Mouse (Mus musculus) myocyte (in vitro differentiated cells): ENCODE results near the gene Nob1. TPM values are rescaled to one million over a fixed set of nuclear protein-coding genes. Genes with fewer than 3 reads are reported as not detected.
A peak's percentile ranks its signal among the peaks of the same experiment; 100 is the strongest.

Experiments used
- H3K27me3 ChIP-seq: one replicate; pipeline ENCODE4 v1.6.1; 2011; ENCODE audit not compliant: control insufficient read depth, insufficient read depth, insufficient read length
- H3K36me3 ChIP-seq: one replicate; pipeline ENCODE4 v1.6.1; 2011; ENCODE audit not compliant: control insufficient read depth, insufficient read depth
- H3K4me2 ChIP-seq: one replicate; pipeline ENCODE4 v1.6.1; 2011; ENCODE audit warnings: low read depth, control low read depth
- H3K4me3 ChIP-seq: one replicate; pipeline ENCODE4 v1.5.1; 2011; ENCODE audit warnings: mild to moderate bottlenecking, control low read depth, moderate library complexity
- H3K79me2 ChIP-seq: one replicate; pipeline ENCODE4 v1.6.1; 2011; ENCODE audit not compliant: control insufficient read depth, insufficient read depth
- H3ac ChIP-seq: one replicate; pipeline ENCODE4 v1.6.1; 2011; ENCODE audit not compliant: control insufficient read depth, insufficient read length
- CEBPB ChIP-seq: IDR thresholded peaks from 2 replicates; pipeline ENCODE4 v1.6.1; 2011; ENCODE audit warnings: mild to moderate bottlenecking, moderate library complexity; ENCODE audit not compliant: poor library complexity, insufficient read depth, severe bottlenecking
- E2F4 ChIP-seq: IDR thresholded peaks from one replicate; pipeline ENCODE4 v1.6.1; 2011; ENCODE audit warnings: mild to moderate bottlenecking, control low read depth, moderate library complexity; ENCODE audit not compliant: insufficient read depth
- MAX ChIP-seq: IDR thresholded peaks from one replicate; pipeline ENCODE4 v1.6.1; 2011; ENCODE audit warnings: low read depth, mild to moderate bottlenecking, control low read depth
- MYOD1 ChIP-seq, 3 experiments: IDR thresholded peaks; one replicate each; pipeline ENCODE4 v1.6.1; 2011; ENCODE audit warnings: control low read depth in 2 of 3, low read depth in 2 of 3, mild to moderate bottlenecking in 2 of 3, moderate library complexity in 1 of 3; ENCODE audit not compliant: insufficient read length in 2 of 3, control insufficient read depth in 1 of 3
- MYOG ChIP-seq, 3 experiments: IDR thresholded peaks; one replicate each; pipeline ENCODE4 v1.6.1; 2011; ENCODE audit warnings: control low read depth in 2 of 3, low read depth in 2 of 3, mild to moderate bottlenecking in 2 of 3; ENCODE audit not compliant: insufficient read length in 2 of 3, control insufficient read depth in 1 of 3, insufficient read depth in 1 of 3
- POLR2A ChIP-seq: IDR thresholded peaks from one replicate; pipeline ENCODE4 v1.6.1; 2011; ENCODE audit warnings: low read depth, mild to moderate bottlenecking, control low read depth, moderate library complexity; ENCODE audit not compliant: insufficient read length
- POLR2AphosphoS2 ChIP-seq: IDR thresholded peaks from one replicate; pipeline ENCODE4 v1.6.1; 2011; ENCODE audit warnings: low read depth, control low read depth; ENCODE audit not compliant: insufficient read length
- REST ChIP-seq: IDR thresholded peaks from one replicate; pipeline ENCODE4 v1.6.1; 2011; ENCODE audit warnings: mild to moderate bottlenecking, control low read depth, moderate library complexity; ENCODE audit not compliant: insufficient read depth, insufficient read length
- SRF ChIP-seq: IDR thresholded peaks from one replicate; pipeline ENCODE4 v1.6.1; 2011; ENCODE audit warnings: low read depth; ENCODE audit not compliant: control insufficient read depth, insufficient read length
- TCF12 ChIP-seq: IDR thresholded peaks from one replicate; pipeline ENCODE4 v1.6.1; 2011; ENCODE audit warnings: mild to moderate bottlenecking, control low read depth; ENCODE audit not compliant: poor library complexity, insufficient read depth, severe bottlenecking
- TCF3 ChIP-seq: IDR thresholded peaks from one replicate; pipeline ENCODE4 v1.6.1; 2011; ENCODE audit warnings: low read depth, control low read depth; ENCODE audit not compliant: insufficient read length
- USF1 ChIP-seq: IDR thresholded peaks from one replicate; pipeline ENCODE4 v1.6.1; 2011; ENCODE audit warnings: low read depth, mild to moderate bottlenecking, control low read depth, moderate library complexity
- polyA plus RNA-seq: library from polyadenylated mRNA; unstranded; fragments of >200 nt; fragmentation: generic; extraction: Trizol; gene quantifications from one replicate; pipeline ENCODE4 v1.2.1, GENCODE M21; 2012; ENCODE audit warnings: missing spikeins

The Nob1 gene
- polyA plus RNA-seq, 1 experiment: 61.4 TPM

- Histone ChIP-seq H3K4me3 (no peak overlapping the region), H3K27me3 (no peaks in the 10 kb centered on the region), H3K36me3 (no peaks in the 10 kb centered on the region), H3K79me2 (no peaks in the 10 kb centered on the region), H3ac (no peak overlapping the region), H3K4me2 (no peak overlapping the region)
- TF ChIP-seq POLR2A: no peak
- no peak for TF ChIP-seq E2F4
- TF ChIP-seq POLR2AphosphoS2: no peak
- TF ChIP-seq CEBPB: no peak
- TF ChIP-seq TCF3: no peak
- no peak for TF ChIP-seq SRF
- TF ChIP-seq MAX: no peak
- TF ChIP-seq MYOD1 (IDR thresholded peaks at IDR 0.05; ENCODE audit: control insufficient read depth in 1 of 3, insufficient read length in 2 of 3, low read depth in 2 of 3): no peak
- no peak for TF ChIP-seq REST
- TF ChIP-seq USF1: no peak
- no peak for TF ChIP-seq TCF12
- no peak for TF ChIP-seq MYOG (IDR thresholded peaks at IDR 0.05; ENCODE audit: control insufficient read depth in 1 of 3, insufficient read depth in 1 of 3, insufficient read length in 2 of 3, low read depth in 2 of 3)
Observed at GRCm38 (mm10) chr8:107448382-107448889, 23.6 kb upstream of the Nob1 start.

GRCm38 (mm10) chr8:107447713-107448112, 22.9 kb upstream of the Nob1 start:
- no peak overlapping the region for H3ac ChIP-seq
- no peak overlapping the region for H3K4me3 ChIP-seq
- no peaks in the 10 kb centered on the region for H3K27me3 ChIP-seq
- TF ChIP-seq TCF12 (no peak), MYOD1 (IDR thresholded peaks at IDR 0.05; ENCODE audit: control insufficient read depth in 1 of 3, insufficient read length in 2 of 3, low read depth in 2 of 3) (peak in 2 of 3 experiments; percentile 61 to 65), MYOG (IDR thresholded peaks at IDR 0.05; ENCODE audit: control insufficient read depth in 1 of 3, insufficient read depth in 1 of 3, insufficient read length in 2 of 3, low read depth in 2 of 3) (peak in 1 of 3 experiments; percentile 49)
- H3K36me3 ChIP-seq: no peaks in the 10 kb centered on the region
- H3K79me2 ChIP-seq: no peaks in the 10 kb centered on the region
- no peak overlapping the region for H3K4me2 ChIP-seq

- no peak for TF ChIP-seq TCF3
- no peak for TF ChIP-seq POLR2AphosphoS2
- TF ChIP-seq CEBPB: no peak
- no peak for TF ChIP-seq SRF
- TF ChIP-seq REST: no peak
- TF ChIP-seq USF1: no peak
- no peak for TF ChIP-seq POLR2A
- no peak for TF ChIP-seq MYOD1 (IDR thresholded peaks at IDR 0.05; ENCODE audit: control insufficient read depth in 1 of 3, insufficient read length in 2 of 3, low read depth in 2 of 3)
- no peak for TF ChIP-seq TCF12
- TF ChIP-seq MAX: no peak
- TF ChIP-seq MYOG (IDR thresholded peaks at IDR 0.05; ENCODE audit: control insufficient read depth in 1 of 3, insufficient read depth in 1 of 3, insufficient read length in 2 of 3, low read depth in 2 of 3): no peak
- no peak for TF ChIP-seq E2F4
- Histone ChIP-seq H3K4me2 (no peak overlapping the region), H3ac (no peak overlapping the region), H3K36me3 (no peaks in the 10 kb centered on the region), H3K79me2 (no peaks in the 10 kb centered on the region), H3K4me3 (no peak overlapping the region), H3K27me3 (no peaks in the 10 kb centered on the region)
Observed at GRCm38 (mm10) chr8:107444626-107445025, 19.8 kb upstream of the Nob1 start.

GRCm38 (mm10) chr8:107439880-107440625, 15.2 kb upstream of the Nob1 start:
- no peak overlapping the region for H3K4me3 ChIP-seq
- no peak overlapping the region for H3K4me2 ChIP-seq
- H3ac ChIP-seq: no peak overlapping the region
- no peaks in the 10 kb centered on the region for H3K27me3 ChIP-seq
- peaks cover 6% of the 10 kb centered on the region for H3K79me2 ChIP-seq
- no peak for TF ChIP-seq TCF12
- no peak for TF ChIP-seq REST
- TF ChIP-seq MYOD1 (IDR thresholded peaks at IDR 0.05; ENCODE audit: control insufficient read depth in 1 of 3, insufficient read length in 2 of 3, low read depth in 2 of 3): no peak
- TF ChIP-seq POLR2A: no peak
- no peak for TF ChIP-seq TCF3
- TF ChIP-seq MAX: no peak
- TF ChIP-seq USF1: no peak
- TF ChIP-seq MYOG (IDR thresholded peaks at IDR 0.05; ENCODE audit: control insufficient read depth in 1 of 3, insufficient read depth in 1 of 3, insufficient read length in 2 of 3, low read depth in 2 of 3): no peak
- TF ChIP-seq SRF: no peak
- TF ChIP-seq CEBPB: no peak
- no peak for TF ChIP-seq POLR2AphosphoS2
- no peak for TF ChIP-seq E2F4
- H3K36me3 ChIP-seq: no peaks in the 10 kb centered on the region

GRCm38 (mm10) chr8:107437711-107438110, 12.9 kb upstream of the Nob1 start:
- Histone ChIP-seq H3K27me3 (no peaks in the 10 kb centered on the region), H3K4me3 (peak overlapping the region; percentile 65), H3ac (no peak overlapping the region), H3K4me2 (peak overlapping the region; percentile 83), H3K79me2 (peaks cover 6% of the 10 kb centered on the region), H3K36me3 (no peaks in the 10 kb centered on the region)
- no peak for TF ChIP-seq TCF12
- TF ChIP-seq MYOG (IDR thresholded peaks at IDR 0.05; ENCODE audit: control insufficient read depth in 1 of 3, insufficient read depth in 1 of 3, insufficient read length in 2 of 3, low read depth in 2 of 3): no peak
- no peak for TF ChIP-seq MYOD1 (IDR thresholded peaks at IDR 0.05; ENCODE audit: control insufficient read depth in 1 of 3, insufficient read length in 2 of 3, low read depth in 2 of 3)
- no peak for TF ChIP-seq SRF
- TF ChIP-seq E2F4: no peak
- TF ChIP-seq POLR2AphosphoS2: no peak
- no peak for TF ChIP-seq USF1
- no peak for TF ChIP-seq TCF3
- no peak for TF ChIP-seq CEBPB
- no peak for TF ChIP-seq POLR2A
- TF ChIP-seq REST: no peak
- no peak for TF ChIP-seq MAX
